Mouse (Mus musculus): ENCODE measurements around the gene Epb41l3.
"Not testable (repeated sequence)": the region's sequence is repeated elsewhere in the genome, so short reads cannot be mapped to it uniquely, and the experiment has no call there.

Epb41l3 gene

GRCm38 (mm10) chr17:69105799-69106401 is 30.4 kb downstream of the Epb41l3 start:
- DNase-seq (ENCODE audit: low read depth): peak; percentile 4

- no peak for DNase-seq (ENCODE audit: low read depth)
Observed at GRCm38 (mm10) chr17:69109216-69109615, 33.7 kb downstream of the Epb41l3 start.

- no peak for DNase-seq (ENCODE audit: low read depth)
Observed at GRCm38 (mm10) chr17:69112232-69112631, 36.7 kb downstream of the Epb41l3 start.

GRCm38 (mm10) chr17:69119183-69119582 is 43.7 kb downstream of the Epb41l3 start:
- DNase-seq (ENCODE audit: low read depth): no peak

- DNase-seq (ENCODE audit: low read depth): no peak
Observed at GRCm38 (mm10) chr17:69120533-69121358, 45.3 kb downstream of the Epb41l3 start.

GRCm38 (mm10) chr17:69122403-69122802 is 46.9 kb downstream of the Epb41l3 start:
- not testable (repeated sequence) for DNase-seq (ENCODE audit: low read depth)

GRCm38 (mm10) chr17:69127436-69127835 is 52.0 kb downstream of the Epb41l3 start:
- no peak for DNase-seq (ENCODE audit: low read depth)

GRCm38 (mm10) chr17:69127981-69128380 is 52.5 kb downstream of the Epb41l3 start:
- no peak for DNase-seq (ENCODE audit: low read depth)

GRCm38 (mm10) chr17:69129434-69129833 is 54.0 kb downstream of the Epb41l3 start:
- no peak for DNase-seq (ENCODE audit: low read depth)

- no peak for DNase-seq (ENCODE audit: low read depth)
Observed at GRCm38 (mm10) chr17:69143017-69143416, 67.5 kb downstream of the Epb41l3 start.

- no peak for DNase-seq (ENCODE audit: low read depth)
Observed at GRCm38 (mm10) chr17:69150826-69151225, 75.3 kb downstream of the Epb41l3 start.

GRCm38 (mm10) chr17:69151281-69151680 is 75.8 kb downstream of the Epb41l3 start:
- DNase-seq (ENCODE audit: low read depth): no peak

- DNase-seq (ENCODE audit: low read depth): no peak
Observed at GRCm38 (mm10) chr17:69155034-69155433, 79.6 kb downstream of the Epb41l3 start.

- DNase-seq (ENCODE audit: low read depth): no peak
Observed at GRCm38 (mm10) chr17:69156522-69157100, 81.1 kb downstream of the Epb41l3 start.

- DNase-seq (ENCODE audit: low read depth): no peak
Observed at GRCm38 (mm10) chr17:69157101-69157808, 81.8 kb downstream of the Epb41l3 start.

- DNase-seq (ENCODE audit: low read depth): no peak
Observed at GRCm38 (mm10) chr17:69157809-69158185, 82.3 kb downstream of the Epb41l3 start.

- no peak for DNase-seq (ENCODE audit: low read depth)
Observed at GRCm38 (mm10) chr17:69158690-69159089, 83.2 kb downstream of the Epb41l3 start.

- no peak for DNase-seq (ENCODE audit: low read depth)
Observed at GRCm38 (mm10) chr17:69162731-69163130, 87.2 kb downstream of the Epb41l3 start.

- DNase-seq (ENCODE audit: low read depth): no peak
Observed at GRCm38 (mm10) chr17:69176949-69177501, 101.5 kb downstream of the Epb41l3 start.

- DNase-seq (ENCODE audit: low read depth): no peak
Observed at GRCm38 (mm10) chr17:69177954-69178353, 102.5 kb downstream of the Epb41l3 start.

GRCm38 (mm10) chr17:69180905-69181559 is 105.5 kb downstream of the Epb41l3 start:
- DNase-seq (ENCODE audit: low read depth): no peak

Data from naive thymus-derived CD4-positive, alpha-beta T cell, adult 2 months (primary cell).